Mouse (Mus musculus): Measurements from ENCODE around the gene Myb. TPM values are rescaled to one million over a fixed set of nuclear protein-coding genes. Genes with fewer than 3 reads are reported as not detected.

Myb gene
- total RNA-seq, 1 experiment: 2.4 TPM

GRCm38 (mm10) chr10:21118341-21118740 is 42.4 kb downstream of the Myb start:
- Histone ChIP-seq H3K4me1 (ENCODE audit: control insufficient read depth in 2 of 2, insufficient read depth in 2 of 2, low read length in 2 of 2, poor library complexity in 1 of 2) (no peaks in the 10 kb centered on the region), H3K27ac (ENCODE audit: insufficient read depth, low read depth, low read length, poor library complexity, severe bottlenecking) (no peak overlapping the region), H3K4me3 (ENCODE audit: insufficient read depth in 1 of 2, low read depth in 1 of 2, low read length in 2 of 2, poor library complexity in 1 of 2, severe bottlenecking in 1 of 2) (no peak overlapping the region), H3K9ac (ENCODE audit: insufficient read depth, low read depth, low read length, poor library complexity, severe bottlenecking) (no peak overlapping the region), H3K9me3 (ENCODE audit: control insufficient read depth, insufficient read depth, low read depth, low read length) (no peaks in the 10 kb centered on the region), H3K36me3 (ENCODE audit: control insufficient read depth, insufficient read depth, low read length, poor library complexity, severe bottlenecking) (no peaks in the 10 kb centered on the region)
- TF ChIP-seq CHD2 (IDR thresholded peaks at IDR 0.05; ENCODE audit: low read depth, low read length) (no peak), ZC3H11A (IDR thresholded peaks at IDR 0.05; ENCODE audit: borderline replicate concordance, low read depth, low read length) (no peak), HCFC1 (IDR thresholded peaks at IDR 0.05; ENCODE audit: borderline replicate concordance, insufficient read depth, low read length) (no peak), MAFK (IDR thresholded peaks at IDR 0.05; ENCODE audit: insufficient read depth, low read depth, low read length) (no peak), ZNF384 (IDR thresholded peaks at IDR 0.05; ENCODE audit: low read depth, low read length) (no peak)
- in situ Hi-C loops (cut with MboI; ENCODE audit: low sequenced_read_pairs in 2 of 2, unreplicated experiment in 2 of 2): no loop called here
- no peak for DNase-seq (ENCODE audit: low read depth, low spot score)

- in situ Hi-C loops (cut with MboI; ENCODE audit: low sequenced_read_pairs in 2 of 2, unreplicated experiment in 2 of 2): no loop called here
- Histone ChIP-seq H3K4me1 (ENCODE audit: control insufficient read depth in 2 of 2, insufficient read depth in 2 of 2, low read length in 2 of 2, poor library complexity in 1 of 2) (peaks cover 4% of the 10 kb centered on the region in 2 experiments; a peak in 3 of 4 replicates), H3K4me3 (ENCODE audit: insufficient read depth in 1 of 2, low read depth in 1 of 2, low read length in 2 of 2, poor library complexity in 1 of 2, severe bottlenecking in 1 of 2) (no peak overlapping the region), H3K36me3 (ENCODE audit: control insufficient read depth, insufficient read depth, low read length, poor library complexity, severe bottlenecking) (no peaks in the 10 kb centered on the region), H3K9me3 (ENCODE audit: control insufficient read depth, insufficient read depth, low read depth, low read length) (no peaks in the 10 kb centered on the region), H3K9ac (ENCODE audit: insufficient read depth, low read depth, low read length, poor library complexity, severe bottlenecking) (no peak overlapping the region), H3K27ac (ENCODE audit: insufficient read depth, low read depth, low read length, poor library complexity, severe bottlenecking) (no peak overlapping the region)
- DNase-seq (ENCODE audit: low read depth, low spot score): no peak
- TF ChIP-seq ZNF384 (IDR thresholded peaks at IDR 0.05; ENCODE audit: low read depth, low read length) (no peak), MAFK (IDR thresholded peaks at IDR 0.05; ENCODE audit: insufficient read depth, low read depth, low read length) (no peak), HCFC1 (IDR thresholded peaks at IDR 0.05; ENCODE audit: borderline replicate concordance, insufficient read depth, low read length) (no peak), CHD2 (IDR thresholded peaks at IDR 0.05; ENCODE audit: low read depth, low read length) (no peak), ZC3H11A (IDR thresholded peaks at IDR 0.05; ENCODE audit: borderline replicate concordance, low read depth, low read length) (no peak)
Measured at GRCm38 (mm10) chr10:21114459-21114858, 46.3 kb downstream of the Myb start.

- no peak overlapping the region for H3K9ac ChIP-seq (ENCODE audit: insufficient read depth, low read depth, low read length, poor library complexity, severe bottlenecking)
- TF ChIP-seq HCFC1 (IDR thresholded peaks at IDR 0.05; ENCODE audit: borderline replicate concordance, insufficient read depth, low read length): no peak
- no peak for TF ChIP-seq ZNF384 (IDR thresholded peaks at IDR 0.05; ENCODE audit: low read depth, low read length)
- TF ChIP-seq CHD2 (IDR thresholded peaks at IDR 0.05; ENCODE audit: low read depth, low read length): no peak
- no peak for TF ChIP-seq ZC3H11A (IDR thresholded peaks at IDR 0.05; ENCODE audit: borderline replicate concordance, low read depth, low read length)
- no peak for TF ChIP-seq MAFK (IDR thresholded peaks at IDR 0.05; ENCODE audit: insufficient read depth, low read depth, low read length)
- DNase-seq (ENCODE audit: low read depth, low spot score): no peak
- H3K36me3 ChIP-seq (ENCODE audit: control insufficient read depth, insufficient read depth, low read length, poor library complexity, severe bottlenecking): no peaks in the 10 kb centered on the region
- H3K27ac ChIP-seq (ENCODE audit: insufficient read depth, low read depth, low read length, poor library complexity, severe bottlenecking): no peak overlapping the region
- in situ Hi-C loops (cut with MboI; ENCODE audit: low sequenced_read_pairs in 2 of 2, unreplicated experiment in 2 of 2): no loop called here
- no peak overlapping the region for H3K4me3 ChIP-seq (ENCODE audit: insufficient read depth in 1 of 2, low read depth in 1 of 2, low read length in 2 of 2, poor library complexity in 1 of 2, severe bottlenecking in 1 of 2)
- peaks cover 4% of the 10 kb centered on the region in 2 experiments for H3K4me1 ChIP-seq (ENCODE audit: control insufficient read depth in 2 of 2, insufficient read depth in 2 of 2, low read length in 2 of 2, poor library complexity in 1 of 2)
- no peaks in the 10 kb centered on the region for H3K9me3 ChIP-seq (ENCODE audit: control insufficient read depth, insufficient read depth, low read depth, low read length)
Measured at GRCm38 (mm10) chr10:21112689-21113088, 48.1 kb downstream of the Myb start.

GRCm38 (mm10) chr10:21109337-21110056 is 51.3 kb downstream of the Myb start:
- no peaks in the 10 kb centered on the region for H3K36me3 ChIP-seq (ENCODE audit: control insufficient read depth, insufficient read depth, low read length, poor library complexity, severe bottlenecking)
- no peak overlapping the region for H3K9ac ChIP-seq (ENCODE audit: insufficient read depth, low read depth, low read length, poor library complexity, severe bottlenecking)
- H3K27ac ChIP-seq (ENCODE audit: insufficient read depth, low read depth, low read length, poor library complexity, severe bottlenecking): no peak overlapping the region
- TF ChIP-seq HCFC1 (IDR thresholded peaks at IDR 0.05; ENCODE audit: borderline replicate concordance, insufficient read depth, low read length) (no peak), ZNF384 (IDR thresholded peaks at IDR 0.05; ENCODE audit: low read depth, low read length) (peak; percentile 60)
- H3K4me3 ChIP-seq (ENCODE audit: insufficient read depth in 1 of 2, low read depth in 1 of 2, low read length in 2 of 2, poor library complexity in 1 of 2, severe bottlenecking in 1 of 2): no peak overlapping the region; a peak in 1 of 4 replicates
- no peaks in the 10 kb centered on the region for H3K9me3 ChIP-seq (ENCODE audit: control insufficient read depth, insufficient read depth, low read depth, low read length)
- in situ Hi-C loops (cut with MboI; ENCODE audit: low sequenced_read_pairs in 2 of 2, unreplicated experiment in 2 of 2): no loop called here
- H3K4me1 ChIP-seq (ENCODE audit: control insufficient read depth in 2 of 2, insufficient read depth in 2 of 2, low read length in 2 of 2, poor library complexity in 1 of 2): peaks cover 4 to 5% of the 10 kb centered on the region in 2 experiments
- no peak for DNase-seq (ENCODE audit: low read depth, low spot score)
